Mouse (Mus musculus) thymus, adult 18-20 months (tissue): ENCODE measurements around the gene Pdcd6ip.

Source experiments
- DNase-seq, 2 experiments: peaks; one replicate each; pipeline ENCODE4 v3.0.0; 2022; ENCODE audit warnings: mixed read lengths in 2 of 2

The Pdcd6ip gene

DNA sequence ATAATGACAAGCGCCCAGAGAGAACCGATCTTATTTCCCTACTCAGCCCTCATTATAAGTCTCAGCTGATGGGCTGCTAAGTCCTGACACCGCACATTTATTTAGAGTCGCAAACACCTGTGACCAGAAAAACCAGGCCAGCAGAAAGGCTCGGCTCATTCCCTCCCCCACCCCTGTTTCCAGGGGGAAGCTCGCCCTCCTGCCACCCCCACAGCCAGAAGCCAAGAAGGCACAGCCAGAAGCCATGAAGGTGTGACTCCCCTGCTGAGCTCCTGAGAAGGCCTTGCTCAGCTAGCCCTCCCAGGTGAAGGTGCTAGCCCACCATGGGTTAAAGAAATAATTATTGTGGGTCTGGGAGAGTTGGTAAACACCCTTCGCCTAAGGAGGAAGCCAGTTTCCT is 97.3 kb downstream of the Pdcd6ip start:
- DNase-seq: no peak

DNA sequence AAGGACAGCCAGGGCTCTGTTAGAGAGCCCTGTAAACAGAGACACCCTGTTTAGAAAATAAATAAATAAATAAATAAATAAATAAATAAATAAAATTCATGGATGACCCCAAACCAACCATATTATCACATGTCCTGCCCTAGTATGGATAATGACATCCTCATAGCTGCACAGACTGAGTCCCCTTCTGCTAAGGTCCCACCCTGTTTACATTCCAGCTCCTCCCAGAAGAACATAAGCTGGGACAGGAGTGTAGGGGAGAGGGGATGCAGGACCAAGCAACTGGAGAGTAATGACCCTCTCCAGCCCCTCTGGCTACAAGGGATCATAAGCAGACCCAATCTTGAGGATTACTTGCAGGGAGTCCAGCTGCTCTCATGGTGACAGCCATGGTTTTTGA is 105.9 kb downstream of the Pdcd6ip start:
- no peak for DNase-seq
